Mouse (Mus musculus): Measurements from ENCODE around the gene Dnah8. TPM values are rescaled to one million over a fixed set of nuclear protein-coding genes. Genes with fewer than 3 reads are reported as not detected.

The Dnah8 gene
- total and polyA plus RNA-seq, 2 experiments from 2014 or later, result 3.1 to 4.2 TPM

- ATAC-seq (ENCODE audit: low FRiP score) (no peak), DNase-seq (ENCODE audit: low spot score) (no peak)
- no peaks in the 10 kb centered on the region for H3K27me3 ChIP-seq (ENCODE audit: insufficient read depth, low read length)
- H3K36me3 ChIP-seq (ENCODE audit: insufficient read depth, low read length), result no peaks in the 10 kb centered on the region
- H3K4me3 ChIP-seq (ENCODE audit: low read depth, low read length), result no peak overlapping the region
- H3K4me2 ChIP-seq (ENCODE audit: low read depth, low read length, poor library complexity, severe bottlenecking), result no peak overlapping the region
- no peaks in the 10 kb centered on the region for H3K9me3 ChIP-seq (ENCODE audit: low read length)
- H3K4me1 ChIP-seq (ENCODE audit: insufficient read depth, low read length), result no peaks in the 10 kb centered on the region
- no peak for TF ChIP-seq CTCF (IDR thresholded peaks at IDR 0.05)
- H3K27ac ChIP-seq (ENCODE audit: low read depth, low read length), result no peak overlapping the region
- H3K9ac ChIP-seq (replicated peaks; ENCODE audit: low read length, poor library complexity, severe bottlenecking), result no peak overlapping the region
- 70% methylated on average over 6 of the region's 6 CpGs for WGBS
These were observed 168.2 kb downstream of the Dnah8 start for GRCm38 (mm10) chr17:30792396-30792795.

DNA sequence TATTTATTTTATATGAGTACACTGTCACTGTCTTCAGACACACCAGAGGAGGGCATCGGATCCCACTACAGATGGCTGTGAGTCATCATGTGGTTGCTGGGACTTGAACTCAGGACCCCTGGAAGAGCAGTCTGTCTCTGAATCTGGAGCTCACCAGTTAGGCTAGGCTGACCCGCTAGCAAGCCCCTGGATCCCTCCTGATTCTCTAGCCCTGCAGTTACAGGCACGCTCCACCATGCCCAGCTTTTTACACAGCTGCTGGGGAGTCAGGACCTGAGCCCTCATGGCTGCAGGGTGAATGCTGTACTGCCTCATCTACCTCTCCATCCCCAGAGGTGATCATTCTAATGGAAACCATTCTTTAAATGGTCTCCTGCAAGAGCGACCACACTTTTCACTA is 172.5 kb downstream of the Dnah8 start:
- Histone ChIP-seq H3K4me1 (ENCODE audit: insufficient read depth, low read length) (no peaks in the 10 kb centered on the region), H3K4me3 (ENCODE audit: low read depth, low read length) (no peak overlapping the region), H3K36me3 (ENCODE audit: insufficient read depth, low read length) (no peaks in the 10 kb centered on the region), H3K27me3 (ENCODE audit: insufficient read depth, low read length) (no peaks in the 10 kb centered on the region), H3K9ac (replicated peaks; ENCODE audit: low read length, poor library complexity, severe bottlenecking) (no peak overlapping the region), H3K27ac (ENCODE audit: low read depth, low read length) (no peak overlapping the region), H3K4me2 (ENCODE audit: low read depth, low read length, poor library complexity, severe bottlenecking) (no peak overlapping the region), H3K9me3 (ENCODE audit: low read length) (no peaks in the 10 kb centered on the region)
- DNase-seq (ENCODE audit: low spot score) (no peak), ATAC-seq (ENCODE audit: low FRiP score) (no peak)
- 79% methylated on average over 4 of the region's 4 CpGs for WGBS
- TF ChIP-seq CTCF (IDR thresholded peaks at IDR 0.05), result no peak

GRCm38 (mm10) chr17:30800261-30800985 is 176.3 kb downstream of the Dnah8 start:
- no peak overlapping the region for H3K9ac ChIP-seq (replicated peaks; ENCODE audit: low read length, poor library complexity, severe bottlenecking)
- 88% methylated on average over 19 of the region's 19 CpGs for WGBS
- ATAC-seq (ENCODE audit: low FRiP score), result no peak
- H3K36me3 ChIP-seq (ENCODE audit: insufficient read depth, low read length), result no peaks in the 10 kb centered on the region
- no peaks in the 10 kb centered on the region for H3K27me3 ChIP-seq (ENCODE audit: insufficient read depth, low read length)
- peaks cover 5% of the 10 kb centered on the region; the same call in 1 of the 2 replicates for H3K4me1 ChIP-seq (ENCODE audit: insufficient read depth, low read length)
- H3K4me3 ChIP-seq (ENCODE audit: low read depth, low read length), result no peak overlapping the region
- DNase-seq (ENCODE audit: low spot score), result no peak
- H3K27ac ChIP-seq (ENCODE audit: low read depth, low read length), result no peak overlapping the region
- TF ChIP-seq CTCF (IDR thresholded peaks at IDR 0.05), result no peak
- H3K4me2 ChIP-seq (ENCODE audit: low read depth, low read length, poor library complexity, severe bottlenecking), result no peak overlapping the region
- no peaks in the 10 kb centered on the region for H3K9me3 ChIP-seq (ENCODE audit: low read length)

DNA sequence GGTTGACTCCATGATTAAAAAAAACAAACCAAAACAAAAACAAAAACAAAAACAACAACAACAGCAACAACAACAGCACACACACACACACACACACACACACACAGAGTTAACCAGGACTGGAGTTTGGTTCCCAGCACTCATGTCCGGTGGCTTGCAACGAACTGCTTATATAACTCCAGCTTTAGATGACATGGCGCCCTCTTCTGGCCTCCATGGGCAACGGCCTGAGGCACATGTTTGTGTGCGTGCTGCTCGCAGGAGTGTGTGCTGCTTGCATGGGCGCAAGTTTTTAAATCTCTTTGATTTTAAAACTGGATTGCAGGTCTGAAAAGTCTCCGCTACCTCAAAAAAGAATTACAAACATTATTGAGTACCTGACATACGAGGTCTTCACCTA is 179.5 kb downstream of the Dnah8 start:
- WGBS, result 90% methylated on average over 9 of the region's 9 CpGs
- ATAC-seq (ENCODE audit: low FRiP score), result no peak
- peak; percentile 39 for TF ChIP-seq CTCF (IDR thresholded peaks at IDR 0.05)

DNA sequence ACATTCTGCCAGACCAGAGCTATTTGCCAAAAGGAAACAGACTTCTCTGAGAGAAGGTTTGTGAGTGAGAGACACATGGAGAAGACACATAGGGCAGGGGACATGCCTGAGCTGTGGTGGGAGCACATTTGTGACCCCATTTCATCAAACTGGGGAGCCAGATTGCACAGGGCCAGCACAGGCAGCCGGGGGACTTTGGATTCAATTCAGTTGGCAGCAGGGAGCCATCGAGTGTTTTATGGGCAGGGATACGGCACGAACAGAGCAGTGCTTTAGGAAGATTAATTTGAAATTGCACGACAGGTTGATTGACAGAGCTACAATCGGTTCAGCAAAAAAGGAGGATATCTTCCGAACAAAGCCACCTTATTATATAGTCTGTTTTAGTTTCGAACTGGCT is 180.8 kb downstream of the Dnah8 start:
- H3K27me3 ChIP-seq (ENCODE audit: insufficient read depth, low read length), result no peaks in the 10 kb centered on the region
- no peak for DNase-seq (ENCODE audit: low spot score)
- H3K4me2 ChIP-seq (ENCODE audit: low read depth, low read length, poor library complexity, severe bottlenecking), result no peak overlapping the region
- H3K4me3 ChIP-seq (ENCODE audit: low read depth, low read length), result no peak overlapping the region
- TF ChIP-seq CTCF (IDR thresholded peaks at IDR 0.05), result no peak
- peak overlapping the region; percentile 47 for H3K27ac ChIP-seq (ENCODE audit: low read depth, low read length)
- H3K9ac ChIP-seq (replicated peaks; ENCODE audit: low read length, poor library complexity, severe bottlenecking), result no peak overlapping the region
- ATAC-seq (ENCODE audit: low FRiP score), result no peak
- no peaks in the 10 kb centered on the region for H3K36me3 ChIP-seq (ENCODE audit: insufficient read depth, low read length)
- 13% methylated on average over 8 of the region's 8 CpGs for WGBS
- H3K9me3 ChIP-seq (ENCODE audit: low read length), result no peaks in the 10 kb centered on the region
- peaks cover 9% of the 10 kb centered on the region; the same call in 1 of the 2 replicates for H3K4me1 ChIP-seq (ENCODE audit: insufficient read depth, low read length)

More for the DNA sequence above, 179.5 kb downstream of the Dnah8 start:
- no peak for DNase-seq (ENCODE audit: low spot score)
- no peak overlapping the region for H3K4me3 ChIP-seq (ENCODE audit: low read depth, low read length)
- no peak overlapping the region for H3K4me2 ChIP-seq (ENCODE audit: low read depth, low read length, poor library complexity, severe bottlenecking)
- H3K9ac ChIP-seq (replicated peaks; ENCODE audit: low read length, poor library complexity, severe bottlenecking), result no peak overlapping the region
- no peak overlapping the region for H3K27ac ChIP-seq (ENCODE audit: low read depth, low read length)
- peaks cover 9% of the 10 kb centered on the region; the same call in 1 of the 2 replicates for H3K4me1 ChIP-seq (ENCODE audit: insufficient read depth, low read length)
- H3K36me3 ChIP-seq (ENCODE audit: insufficient read depth, low read length), result no peaks in the 10 kb centered on the region
- H3K9me3 ChIP-seq (ENCODE audit: low read length), result no peaks in the 10 kb centered on the region
- H3K27me3 ChIP-seq (ENCODE audit: insufficient read depth, low read length), result no peaks in the 10 kb centered on the region

- Histone ChIP-seq H3K36me3 (ENCODE audit: insufficient read depth, low read length) (no peaks in the 10 kb centered on the region), H3K27me3 (ENCODE audit: insufficient read depth, low read length) (no peaks in the 10 kb centered on the region), H3K9me3 (ENCODE audit: low read length) (no peaks in the 10 kb centered on the region), H3K4me3 (ENCODE audit: low read depth, low read length) (no peak overlapping the region), H3K4me2 (ENCODE audit: low read depth, low read length, poor library complexity, severe bottlenecking) (no peak overlapping the region), H3K9ac (replicated peaks; ENCODE audit: low read length, poor library complexity, severe bottlenecking) (no peak overlapping the region; the same call in 1 of the 2 replicates), H3K4me1 (ENCODE audit: insufficient read depth, low read length) (peaks cover 12% of the 10 kb centered on the region; the same call in 1 of the 2 replicates), H3K27ac (ENCODE audit: low read depth, low read length) (peak overlapping the region; percentile 43; the same call in 1 of the 2 replicates)
- DNase-seq (ENCODE audit: low spot score), result no peak
- WGBS, result 23% methylated on average over 12 of the region's 12 CpGs
- TF ChIP-seq CTCF (IDR thresholded peaks at IDR 0.05), result no peak
- ATAC-seq (ENCODE audit: low FRiP score), result no peak
These were observed 181.4 kb downstream of the Dnah8 start for GRCm38 (mm10) chr17:30805511-30806059.

Measured in midbrain, postnatal 0 days (tissue).